Mouse (Mus musculus) T-helper 2 cell (primary cell): Measurements from ENCODE around the gene Fam129a.

Source experiments
- in situ Hi-C: fragments of 300-600 bp; cut with MboI, MseI; formaldehyde crosslinking; loops from one replicate; pipeline ENCODE4 v1.15.1; 2025; ENCODE audit warnings: high pct_unique_total_duplicates

Gene Fam129a

GRCm38 (mm10) chr1:151726358-151726757 is 155.4 kb downstream of the Fam129a start:
- in situ Hi-C loops = no loop called here

GRCm38 (mm10) chr1:151728141-151728540 is 157.2 kb downstream of the Fam129a start:
- in situ Hi-C loops = no loop called here

GRCm38 (mm10) chr1:151737146-151737545 is 166.2 kb downstream of the Fam129a start:
- in situ Hi-C loops = no loop called here

DNA sequence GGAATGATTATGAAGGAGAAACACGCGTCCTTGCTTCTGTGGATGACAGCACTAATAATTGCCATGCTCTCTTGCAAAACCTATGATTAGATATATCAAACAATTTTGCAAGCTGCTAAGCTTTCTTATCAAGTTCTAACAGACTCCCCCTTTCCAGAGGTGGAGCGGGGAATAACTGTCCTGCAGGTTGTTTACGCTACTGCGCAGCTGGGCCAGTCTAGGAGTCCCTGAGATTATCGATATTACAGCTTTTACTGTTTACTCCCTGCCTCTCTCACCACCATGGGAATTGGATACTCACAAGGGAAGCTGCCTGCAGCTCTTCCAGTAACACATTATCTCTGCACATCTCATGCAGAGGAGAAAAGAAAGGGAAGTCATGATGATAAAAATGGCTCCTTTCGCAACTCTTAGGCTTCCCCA is 170.2 kb downstream of the Fam129a start:
- in situ Hi-C loops = no loop called here

DNA sequence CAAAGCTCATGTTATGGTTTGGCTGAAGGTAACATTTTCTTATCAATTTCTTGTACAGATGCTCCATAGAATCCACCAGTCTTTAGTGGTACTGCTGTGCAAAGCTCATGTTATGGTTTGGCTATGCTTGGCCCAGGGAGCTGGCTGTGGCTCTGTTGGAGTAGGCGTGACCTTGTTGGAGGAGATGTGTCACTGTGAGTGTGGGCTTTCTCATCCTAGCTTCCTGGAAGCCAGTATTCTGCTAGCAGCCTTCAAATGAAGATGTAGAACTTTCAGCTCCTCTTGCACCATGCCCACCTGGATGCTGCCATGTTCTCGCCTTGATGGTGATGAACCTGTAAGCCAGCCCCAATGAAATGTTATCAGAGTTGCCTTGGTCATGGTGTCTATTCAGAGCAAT is 178.9 kb downstream of the Fam129a start:
- in situ Hi-C loops = loop anchor here (10.0 kb wide), 1 partner anchor 255 kb away; no protein-coding TSS in a partner anchor

- in situ Hi-C loops = loop anchor here (10.0 kb wide), 1 partner anchor 258 kb away; no protein-coding TSS in a partner anchor
Measured at GRCm38 (mm10) chr1:151752946-151753345, 182.0 kb downstream of the Fam129a start.

GRCm38 (mm10) chr1:151753374-151753929 is 182.5 kb downstream of the Fam129a start:
- in situ Hi-C loops = loop anchor here (10.0 kb wide), 1 partner anchor 259 kb away; no protein-coding TSS in a partner anchor

- in situ Hi-C loops = loop anchor here (10.0 kb wide), 1 partner anchor 259 kb away; no protein-coding TSS in a partner anchor
Measured at GRCm38 (mm10) chr1:151754028-151754489, 183.1 kb downstream of the Fam129a start.

GRCm38 (mm10) chr1:151754881-151755659 is 184.1 kb downstream of the Fam129a start, which contains the start of gene Edem3:
Gene Edem3, plus strand, starts transcription at chr1:151755371.
- in situ Hi-C loops = loop anchor here (10.0 kb wide), 1 partner anchor 260 kb away; no protein-coding TSS in a partner anchor

- in situ Hi-C loops = loop anchor here (10.0 kb wide), 1 partner anchor 261 kb away; no protein-coding TSS in a partner anchor
Measured at GRCm38 (mm10) chr1:151755660-151756424, 184.9 kb downstream of the Fam129a start.

- in situ Hi-C loops = loop anchor here (10.0 kb wide), 1 partner anchor 262 kb away; no protein-coding TSS in a partner anchor
Measured at GRCm38 (mm10) chr1:151756425-151756728, 185.4 kb downstream of the Fam129a start.

- in situ Hi-C loops = loop anchor here (10.0 kb wide), 1 partner anchor 264 kb away; no protein-coding TSS in a partner anchor
Measured at GRCm38 (mm10) chr1:151758301-151758700, 187.3 kb downstream of the Fam129a start.

DNA sequence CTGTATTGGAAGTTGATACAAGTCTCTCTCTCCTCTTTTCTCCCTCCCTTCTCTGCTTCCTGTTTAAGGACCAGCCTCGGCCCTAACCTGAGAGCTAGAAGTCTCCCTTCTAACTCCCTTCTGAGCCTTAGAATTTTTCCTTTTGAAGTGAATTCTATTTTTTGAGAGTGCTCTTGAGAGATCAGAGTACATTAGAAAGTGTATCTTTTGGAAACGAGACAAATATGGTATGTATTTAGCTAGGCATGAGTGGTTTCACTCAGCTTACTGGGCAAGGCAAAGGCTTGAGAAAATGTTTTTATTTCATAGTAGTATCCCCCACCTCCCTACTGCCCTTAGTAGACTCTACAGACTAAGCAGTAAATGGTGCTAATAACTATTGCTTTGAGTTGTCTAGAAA is 188.0 kb downstream of the Fam129a start:
- in situ Hi-C loops = loop anchor here (10.0 kb wide), 1 partner anchor 264 kb away; no protein-coding TSS in a partner anchor

DNA sequence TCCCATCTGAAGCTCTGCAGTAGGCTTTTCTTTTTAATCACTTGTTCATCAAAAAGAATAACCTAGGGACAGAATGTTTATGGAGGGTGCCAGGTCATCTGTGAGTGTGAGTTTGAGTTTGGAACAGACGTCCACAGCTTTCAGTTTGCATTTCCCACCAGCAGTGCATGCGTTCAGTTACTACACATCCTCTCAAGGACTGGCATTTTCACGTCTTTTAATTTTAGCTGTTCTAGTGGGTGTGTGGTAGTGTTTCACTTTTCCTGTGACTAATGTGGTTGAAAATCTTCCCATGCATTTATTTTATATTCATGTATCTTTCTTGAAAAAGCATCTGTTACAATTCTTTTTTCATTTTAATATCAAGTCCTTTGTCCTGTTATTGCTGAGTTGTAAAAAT is 193.2 kb downstream of the Fam129a start:
- in situ Hi-C loops = no loop called here

- in situ Hi-C loops = no loop called here
Measured at GRCm38 (mm10) chr1:151766166-151766565, 195.2 kb downstream of the Fam129a start.

GRCm38 (mm10) chr1:151766976-151767654 is 196.1 kb downstream of the Fam129a start:
- in situ Hi-C loops = no loop called here

DNA sequence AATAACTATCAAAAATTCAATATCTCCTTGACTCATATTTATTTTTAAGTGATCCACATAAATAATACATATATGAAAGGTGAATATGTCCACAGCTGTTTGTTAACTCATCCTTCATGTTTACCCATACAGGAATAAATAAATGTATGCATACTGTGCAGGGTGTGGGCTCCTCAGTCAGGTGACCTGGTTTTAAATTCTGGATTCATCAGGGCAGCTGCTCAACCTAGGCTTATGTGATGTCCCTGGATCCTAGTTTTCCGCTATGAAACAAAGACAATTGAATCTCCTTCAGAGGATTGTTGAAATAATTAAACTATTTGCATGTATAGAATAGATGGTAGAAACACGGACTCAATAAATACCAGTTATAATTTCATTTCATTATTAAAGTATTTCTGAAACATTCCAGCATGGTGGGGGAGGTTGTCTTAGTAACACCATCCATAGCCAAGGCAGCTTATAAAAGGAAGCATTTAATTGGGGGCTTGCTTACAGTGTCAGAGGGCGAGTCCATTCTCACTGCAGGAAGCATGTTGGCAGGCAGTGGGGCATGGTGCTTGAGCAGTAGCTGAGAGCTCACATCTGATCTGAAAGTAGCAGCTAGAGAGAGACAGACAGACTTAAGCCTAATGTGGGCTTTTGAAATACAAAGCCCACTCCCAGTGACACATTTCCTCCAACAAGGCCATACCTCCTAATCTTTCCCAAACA is 198.4 kb downstream of the Fam129a start:
- in situ Hi-C loops = no loop called here
